Mouse (Mus musculus): Measurements from ENCODE around the gene Cyp2d12. TPM values are rescaled to one million over a fixed set of nuclear protein-coding genes. Genes with fewer than 3 reads are reported as not detected.

Gene Cyp2d12
- total RNA-seq, 1 experiment from 2014 or later = not detected

Other genes starting within 250 kb of the Cyp2d12 start
- 50.2 and 51.1 TPM in 2 replicates for gene Naga, start 216.1 kb upstream of the Cyp2d12 start, total RNA-seq (2017)
- 8.5 and 13.6 TPM in 2 replicates for gene Pheta2, start 216.1 kb upstream of the Cyp2d12 start, total RNA-seq (2017)
- 53.4 and 61.4 TPM in 2 replicates for gene Smdt1, start 216.1 kb upstream of the Cyp2d12 start, total RNA-seq (2017)
- gene Ndufa6, start 200.8 kb upstream of the Cyp2d12 start, total RNA-seq (2017) = 90.5 and 185 TPM in 2 replicates
- gene Cyp2d22, start 174.8 kb upstream of the Cyp2d12 start, total RNA-seq (2017) = 0.10 and 1.1 TPM in 2 replicates
- not detected in 2 replicates for gene Cyp2d11, start 161.1 kb upstream of the Cyp2d12 start, total RNA-seq (2017)
- gene Cyp2d10, start 147.9 kb upstream of the Cyp2d12 start, total RNA-seq (2017) = not detected in 2 replicates
- not detected in 2 replicates for gene Cyp2d9, start 121.6 kb upstream of the Cyp2d12 start, total RNA-seq (2017)
- not detected in 2 replicates for gene Cyp2d34, start 65.9 kb downstream of the Cyp2d12 start, total RNA-seq (2017)
- gene Cyp2d40, start 209.1 kb downstream of the Cyp2d12 start, total RNA-seq (2017) = not detected in 2 replicates
- not detected in 2 replicates for gene Cyp2d26, start 239.2 kb downstream of the Cyp2d12 start, total RNA-seq (2017)